Mouse (Mus musculus): ENCODE measurements around the gene Ptpn3. TPM values are rescaled to one million over a fixed set of nuclear protein-coding genes. Genes with fewer than 3 reads are reported as not detected.

Ptpn3 gene
- total RNA-seq, 4 experiments from 2014 or later = 56.3 to 63.7 (median 60.2) TPM

GRCm38 (mm10) chr4:57266389-57266788, 35.2 kb downstream of the Ptpn3 start:
- DNase-seq (ENCODE audit: low spot score in 2 of 2) = no peak

GRCm38 (mm10) chr4:57263695-57264094, 37.9 kb downstream of the Ptpn3 start:
- no peak for DNase-seq (ENCODE audit: low spot score in 2 of 2)

- DNase-seq (ENCODE audit: low spot score in 2 of 2) = no peak
Observed at GRCm38 (mm10) chr4:57263061-57263685, 38.5 kb downstream of the Ptpn3 start.

- DNase-seq (ENCODE audit: low spot score in 2 of 2) = no peak
Observed at GRCm38 (mm10) chr4:57262451-57262850, 39.2 kb downstream of the Ptpn3 start.

GRCm38 (mm10) chr4:57261813-57262212, 39.8 kb downstream of the Ptpn3 start:
- DNase-seq (ENCODE audit: low spot score in 2 of 2) = no peak

GRCm38 (mm10) chr4:57258159-57259035, 43.2 kb downstream of the Ptpn3 start:
- no peak for DNase-seq (ENCODE audit: low spot score in 2 of 2)

- no peak for DNase-seq (ENCODE audit: low spot score in 2 of 2)
Observed at GRCm38 (mm10) chr4:57257409-57257808, 44.2 kb downstream of the Ptpn3 start.

- DNase-seq (ENCODE audit: low spot score in 2 of 2) = no peak
Observed at GRCm38 (mm10) chr4:57256761-57257160, 44.9 kb downstream of the Ptpn3 start.

GRCm38 (mm10) chr4:57254412-57254811, 47.2 kb downstream of the Ptpn3 start:
- DNase-seq (ENCODE audit: low spot score in 2 of 2) = no peak

GRCm38 (mm10) chr4:57250636-57251035, 51.0 kb downstream of the Ptpn3 start:
- DNase-seq (ENCODE audit: low spot score in 2 of 2) = no peak

- DNase-seq (ENCODE audit: low spot score in 2 of 2) = no peak
Observed at GRCm38 (mm10) chr4:57249108-57249507, 52.5 kb downstream of the Ptpn3 start.

- peak in 1 of 2 experiments; percentile 39 for DNase-seq (ENCODE audit: low spot score in 2 of 2)
Observed at GRCm38 (mm10) chr4:57244874-57245273, 56.8 kb downstream of the Ptpn3 start.

GRCm38 (mm10) chr4:57243312-57243711, 58.3 kb downstream of the Ptpn3 start:
- no peak for DNase-seq (ENCODE audit: low spot score in 2 of 2)

GRCm38 (mm10) chr4:57240934-57241333, 60.7 kb downstream of the Ptpn3 start:
- DNase-seq (ENCODE audit: low spot score in 2 of 2) = no peak

GRCm38 (mm10) chr4:57240100-57240499, 61.5 kb downstream of the Ptpn3 start:
- DNase-seq (ENCODE audit: low spot score in 2 of 2) = no peak

GRCm38 (mm10) chr4:57239112-57239511, 62.5 kb downstream of the Ptpn3 start:
- no peak for DNase-seq (ENCODE audit: low spot score in 2 of 2)

GRCm38 (mm10) chr4:57238118-57238517, 63.5 kb downstream of the Ptpn3 start:
- DNase-seq (ENCODE audit: low spot score in 2 of 2) = no peak

GRCm38 (mm10) chr4:57236513-57236912, 65.1 kb downstream of the Ptpn3 start:
- no peak for DNase-seq (ENCODE audit: low spot score in 2 of 2)

GRCm38 (mm10) chr4:57235741-57236140, 65.9 kb downstream of the Ptpn3 start:
- no peak for DNase-seq (ENCODE audit: low spot score in 2 of 2)

GRCm38 (mm10) chr4:57234348-57234747, 67.3 kb downstream of the Ptpn3 start:
- DNase-seq (ENCODE audit: low spot score in 2 of 2) = no peak

- no peak for DNase-seq (ENCODE audit: low spot score in 2 of 2)
Observed at GRCm38 (mm10) chr4:57232439-57232838, 69.2 kb downstream of the Ptpn3 start.

- no peak for DNase-seq (ENCODE audit: low spot score in 2 of 2)
Observed at GRCm38 (mm10) chr4:57231323-57231722, 70.3 kb downstream of the Ptpn3 start.

GRCm38 (mm10) chr4:57230341-57230740, 71.3 kb downstream of the Ptpn3 start:
- no peak for DNase-seq (ENCODE audit: low spot score in 2 of 2)
